Mouse (Mus musculus) liver, embryonic 14.5 days (tissue): ENCODE measurements around the gene Gpr176.

Experiments used
- CTCF ChIP-seq: IDR thresholded peaks from 2 replicates; pipeline ENCODE4 v1.5.1; 2016; ENCODE audit warnings: antibody characterized with exemption, low read depth, control low read depth
- EP300 ChIP-seq: IDR thresholded peaks from 2 replicates; pipeline ENCODE4 v1.6.1; 2016; ENCODE audit warnings: antibody characterized with exemption, low read depth

- TF ChIP-seq EP300 (no peak), CTCF (no peak)
Measured at GRCm38 (mm10) chr2:118305827-118306521, 67.2 kb downstream of the Gpr176 start.
